Mouse (Mus musculus) intestine, embryonic 14.5 days (tissue): Measurements from ENCODE around the gene Usp1. TPM values are rescaled to one million over a fixed set of nuclear protein-coding genes. Genes with fewer than 3 reads are reported as not detected.
A peak's percentile ranks its signal among the peaks of the same experiment; 100 is the strongest.

Experiments
- ATAC-seq: fragments of 200-750 bp; cut with Nextera tagmentation; replicated peaks from 2 replicates; pipeline ENCODE4 v1.8.0; 2017; ENCODE audit warnings: low read depth, moderate number of reproducible peaks, moderate TSS enrichment, moderate library complexity; ENCODE audit not compliant: low FRiP score, low TSS enrichment
- DNase-seq: peaks from one replicate; pipeline ENCODE4 v3.0.0-alpha.2; 2018; ENCODE audit warnings: low spot score
- H3K27ac ChIP-seq: fragments of 300-500 bp; sonication (generic); 2 replicates; pipeline ENCODE4 v1.5.1; 2014; ENCODE audit warnings: low read depth, mild to moderate bottlenecking, control low read depth
- H3K27me3 ChIP-seq: fragments of 300-500 bp; sonication (generic); replicated peaks from 2 replicates; pipeline ENCODE4 v1.6.1; 2014; ENCODE audit warnings: low read length, control low read depth; ENCODE audit not compliant: control insufficient read depth, insufficient read depth
- H3K36me3 ChIP-seq: fragments of 300-500 bp; sonication (generic); 2 replicates; pipeline ENCODE4 v1.6.1; 2014; ENCODE audit warnings: low read length, control low read depth; ENCODE audit not compliant: control insufficient read depth, insufficient read depth
- H3K4me1 ChIP-seq: fragments of 300-500 bp; sonication (generic); replicated peaks from 2 replicates; pipeline ENCODE4 v1.6.1; 2014; ENCODE audit warnings: low read length, control low read depth, mixed read lengths; ENCODE audit not compliant: control insufficient read depth, insufficient read depth
- H3K4me2 ChIP-seq: fragments of 300-500 bp; sonication (generic); 2 replicates; pipeline ENCODE4 v1.6.1; 2014; ENCODE audit warnings: low read length
- H3K4me3 ChIP-seq: fragments of 300-500 bp; sonication (generic); 2 replicates; pipeline ENCODE4 v1.5.1; 2014; ENCODE audit warnings: low read depth, low read length, control low read depth, mixed read lengths
- H3K9ac ChIP-seq: fragments of 300-500 bp; sonication (generic); 2 replicates; pipeline ENCODE4 v1.6.1; 2014; ENCODE audit warnings: mild to moderate bottlenecking, low read length
- H3K9me3 ChIP-seq: fragments of 300-500 bp; sonication (generic); 2 replicates; pipeline ENCODE4 v1.6.1; 2016; ENCODE audit warnings: low read length, control low read depth; ENCODE audit not compliant: control insufficient read depth
- WGBS: fragments of 180-500 bp; shearing (Covaris S2); extraction: QIAGEN DNeasy Blood & Tissue Kit; methylation state at CpG from one replicate; pipeline ENCODE4 v1.1.7; 2014; 5-methylcytosine and 5-hydroxymethylcytosine counted together
- polyA plus RNA-seq: library from polyadenylated mRNA; unstranded; fragments of >200 nt; fragmentation: Nextera tagmentation; extraction: Ambion mirVana; gene quantifications from 2 replicates; pipeline ENCODE4 v1.2.1, GENCODE M21; 2014

Usp1 gene
- 116 and 123 TPM in 2 replicates for polyA plus RNA-seq

DNA sequence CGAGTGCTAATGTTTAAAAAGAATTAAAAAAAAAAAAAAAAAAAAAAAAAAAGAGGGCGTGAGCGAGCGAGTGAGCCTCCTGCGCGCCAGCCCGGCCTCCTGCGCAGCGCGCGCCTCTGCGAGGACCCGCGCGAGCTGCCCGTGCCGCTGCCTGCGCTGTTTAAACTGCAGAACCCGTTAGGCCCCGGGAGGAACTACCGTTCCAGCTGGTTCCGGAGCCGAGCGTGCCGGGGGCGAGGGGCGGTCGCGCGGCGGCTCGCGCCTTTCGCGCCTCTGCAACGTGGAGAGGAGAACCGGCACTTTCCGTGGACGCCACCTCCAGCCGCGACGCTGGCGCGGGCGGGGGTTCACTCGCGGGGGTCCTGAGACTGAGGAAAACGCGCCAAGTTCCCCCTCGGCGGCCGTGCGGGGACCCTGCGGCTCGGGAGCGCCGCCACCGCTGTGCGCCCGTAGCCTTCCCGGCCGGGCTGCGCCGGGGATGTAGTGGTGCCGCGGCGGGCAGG, at the start of gene Usp1:
Usp1 (plus strand) TSS at position 243 of the 503 bp plus-strand sequence.
- H3K27me3 ChIP-seq = no peaks in the 10 kb centered on the region
- H3K36me3 ChIP-seq = peaks cover 7% of the 10 kb centered on the region; the same call in 1 of the 2 replicates
- no peaks in the 10 kb centered on the region for H3K9me3 ChIP-seq
- peak; percentile 60 for ATAC-seq
- H3K27ac ChIP-seq = peak within 1 kb of the TSS; percentile 100
- WGBS = under 1% methylated on average over 67 of the region's 67 CpGs
- H3K4me3 ChIP-seq = peak within 1 kb of the TSS; percentile 93
- DNase-seq = peak; percentile 96
- H3K9ac ChIP-seq = peak within 1 kb of the TSS; percentile 95
- H3K4me1 ChIP-seq = peaks cover 11% of the 10 kb centered on the region
- peak within 1 kb of the TSS; percentile 89 for H3K4me2 ChIP-seq

DNA sequence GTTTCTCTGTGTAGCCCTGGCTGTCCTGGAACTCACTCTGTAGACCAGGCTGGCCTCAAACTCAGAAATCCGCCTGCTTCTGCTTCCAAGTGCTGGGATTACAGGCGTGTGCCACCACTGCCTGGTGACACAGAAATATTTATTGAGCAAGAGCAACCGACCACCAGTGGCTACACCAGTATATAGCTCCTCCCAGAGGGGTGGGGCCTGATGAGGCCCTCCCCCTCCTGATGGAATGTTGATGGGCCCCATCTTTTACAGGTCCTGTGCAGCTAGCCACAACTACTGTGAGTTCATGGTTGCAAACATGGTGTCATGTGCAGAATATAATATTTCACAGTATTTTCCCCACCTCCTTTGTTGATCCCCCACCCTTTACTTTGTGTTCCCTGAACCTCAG, 40.9 kb upstream of the Usp1 start:
- DNase-seq (no peak), ATAC-seq (no peak)
- 73% methylated on average over 3 of the region's 3 CpGs for WGBS
- no peak overlapping the region for H3K9ac ChIP-seq
- H3K27me3 ChIP-seq = no peaks in the 10 kb centered on the region
- no peaks in the 10 kb centered on the region for H3K36me3 ChIP-seq
- H3K27ac ChIP-seq = no peak overlapping the region
- H3K4me2 ChIP-seq = no peak overlapping the region
- H3K4me3 ChIP-seq = no peak overlapping the region
- no peaks in the 10 kb centered on the region for H3K4me1 ChIP-seq
- H3K9me3 ChIP-seq = 0 out of 2 replicates have a peak, but pooled peaks cover 2% of the 10 kb centered on the region

DNA sequence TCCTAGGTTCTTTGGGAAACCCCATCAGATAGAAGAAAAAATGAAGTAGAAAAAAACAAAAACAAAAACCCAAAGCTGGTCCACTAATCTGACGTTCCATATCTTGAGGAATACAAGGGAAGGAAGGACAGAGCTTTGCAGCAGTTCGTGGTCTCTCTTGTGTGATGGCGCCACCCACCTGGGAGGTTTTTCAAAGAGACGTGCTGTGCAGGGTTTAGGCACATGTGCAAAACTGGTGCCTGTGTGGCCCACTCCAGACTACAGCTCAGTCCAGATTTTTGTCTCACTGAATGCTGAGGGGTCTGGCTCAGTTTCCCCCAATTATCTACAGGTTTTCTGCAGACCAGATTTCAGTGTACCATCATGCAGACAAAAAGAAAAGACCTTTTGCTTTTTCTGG, 37.2 kb upstream of the Usp1 start:
- Histone ChIP-seq H3K27ac (no peak overlapping the region), H3K4me1 (no peaks in the 10 kb centered on the region), H3K27me3 (no peaks in the 10 kb centered on the region), H3K4me2 (no peak overlapping the region), H3K9ac (no peak overlapping the region), H3K4me3 (no peak overlapping the region), H3K9me3 (0 out of 2 replicates have a peak, but pooled peaks cover 2% of the 10 kb centered on the region), H3K36me3 (no peaks in the 10 kb centered on the region)
- DNase-seq (no peak), ATAC-seq (no peak)
- 84% methylated on average over 4 of the region's 4 CpGs for WGBS

GRCm38 (mm10) chr4:98887148-98887547, 36.5 kb upstream of the Usp1 start:
- H3K4me2 ChIP-seq = no peak overlapping the region
- H3K27ac ChIP-seq = no peak overlapping the region
- no peaks in the 10 kb centered on the region for H3K27me3 ChIP-seq
- H3K9ac ChIP-seq = no peak overlapping the region
- DNase-seq = peak; percentile 74
- H3K9me3 ChIP-seq = 0 out of 2 replicates have a peak, but pooled peaks cover 2% of the 10 kb centered on the region
- no peak overlapping the region for H3K4me3 ChIP-seq
- H3K4me1 ChIP-seq = no peaks in the 10 kb centered on the region
- 23% methylated on average over 10 of the region's 10 CpGs for WGBS
- no peaks in the 10 kb centered on the region for H3K36me3 ChIP-seq
- ATAC-seq = peak; percentile 77; the same call in 1 of the 2 replicates

- Histone ChIP-seq H3K9ac (no peak overlapping the region), H3K36me3 (no peaks in the 10 kb centered on the region), H3K9me3 (no peaks in the 10 kb centered on the region), H3K4me2 (no peak overlapping the region), H3K27ac (no peak overlapping the region), H3K4me1 (no peaks in the 10 kb centered on the region), H3K4me3 (no peak overlapping the region), H3K27me3 (no peaks in the 10 kb centered on the region)
- DNase-seq = no peak
- ATAC-seq = no peak
- WGBS = 88% methylated on average over 5 of the region's 5 CpGs
These were observed 13.4 kb upstream of the Usp1 start for GRCm38 (mm10) chr4:98910246-98910645.

DNA sequence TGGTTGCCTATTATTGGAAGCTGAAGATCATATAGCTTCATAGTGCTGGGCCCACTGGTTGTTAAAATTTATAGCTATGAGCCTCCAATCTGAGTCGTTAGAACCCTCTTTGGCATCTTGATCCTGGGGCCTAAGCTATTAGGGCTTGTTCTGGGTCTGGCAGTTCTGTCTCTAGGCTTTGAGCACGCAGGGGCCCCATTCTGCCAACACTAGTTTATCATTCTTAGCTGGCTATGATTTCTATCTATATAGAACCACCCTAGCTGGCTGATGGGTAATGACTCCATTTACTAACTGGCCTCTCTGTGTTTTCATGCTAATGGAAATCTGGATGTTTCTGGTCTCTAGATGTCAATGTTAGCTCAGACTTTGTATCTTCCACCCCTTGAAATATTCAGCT, 5.9 kb upstream of the Usp1 start:
- no peak overlapping the region for H3K9ac ChIP-seq
- ATAC-seq (peak; percentile 10; the same call in 1 of the 2 replicates), DNase-seq (no peak)
- no peaks in the 10 kb centered on the region for H3K9me3 ChIP-seq
- H3K36me3 ChIP-seq = no peaks in the 10 kb centered on the region
- peak overlapping the region; percentile 70 for H3K27ac ChIP-seq
- H3K4me3 ChIP-seq = no peak overlapping the region
- 63% methylated on average over 2 of the region's 2 CpGs for WGBS
- no peaks in the 10 kb centered on the region for H3K27me3 ChIP-seq
- no peaks in the 10 kb centered on the region; the same call in 1 of the 2 replicates for H3K4me1 ChIP-seq
- H3K4me2 ChIP-seq = no peak overlapping the region

DNA sequence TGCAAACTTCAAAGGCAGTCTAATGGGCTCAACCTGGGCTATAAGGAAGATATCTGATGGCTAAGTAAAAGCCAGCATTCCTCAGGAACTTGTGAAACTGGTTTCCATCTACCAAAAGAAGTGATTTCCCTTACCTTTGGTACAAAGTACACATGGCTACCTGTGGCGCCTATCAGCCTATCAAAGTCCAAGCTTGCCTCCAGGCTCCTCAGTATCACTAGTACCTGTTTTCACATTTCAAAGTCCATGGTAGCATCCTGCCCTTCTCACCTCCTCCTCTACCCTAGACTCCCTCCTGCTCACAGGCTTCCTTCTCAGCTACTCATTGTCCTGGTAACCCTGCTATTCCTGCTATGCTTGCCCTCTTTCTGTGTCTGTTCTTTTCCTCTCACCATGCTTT, 5.4 kb upstream of the Usp1 start:
- ATAC-seq (peak; percentile 63), DNase-seq (no peak)
- H3K9me3 ChIP-seq = no peaks in the 10 kb centered on the region
- H3K27ac ChIP-seq = no peak overlapping the region
- H3K36me3 ChIP-seq = no peaks in the 10 kb centered on the region
- H3K4me3 ChIP-seq = no peak overlapping the region
- no peaks in the 10 kb centered on the region; the same call in 1 of the 2 replicates for H3K4me1 ChIP-seq
- WGBS = 75% methylated on average over 1 of the region's 1 CpGs
- no peaks in the 10 kb centered on the region for H3K27me3 ChIP-seq
- H3K4me2 ChIP-seq = no peak overlapping the region
- H3K9ac ChIP-seq = no peak overlapping the region

DNA sequence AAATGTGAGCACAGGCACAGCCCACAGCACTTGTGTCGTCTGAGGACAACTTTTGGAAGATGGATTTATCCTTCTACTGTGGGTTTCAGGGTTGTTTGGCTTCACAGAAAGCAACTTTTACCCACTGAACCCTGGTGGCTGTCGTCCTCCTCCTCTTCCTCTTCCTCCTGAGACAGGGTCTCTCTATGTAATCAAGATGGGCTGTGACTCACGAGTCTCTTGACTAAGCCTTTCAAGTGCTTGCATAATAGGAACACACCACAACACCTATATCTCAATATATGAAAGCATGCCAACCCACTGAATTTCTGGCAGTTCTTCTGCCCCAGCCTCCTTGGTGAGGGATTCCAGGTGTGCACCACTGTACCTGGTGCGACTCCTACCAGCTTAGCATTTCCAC, 2.7 kb upstream of the Usp1 start:
- 91% methylated on average over 4 of the region's 4 CpGs for WGBS
- no peak for DNase-seq
- Histone ChIP-seq H3K27ac (no peak overlapping the region), H3K4me1 (peaks cover 9% of the 10 kb centered on the region), H3K36me3 (no peaks in the 10 kb centered on the region), H3K4me3 (no peak overlapping the region), H3K27me3 (no peaks in the 10 kb centered on the region), H3K9me3 (no peaks in the 10 kb centered on the region), H3K9ac (no peak overlapping the region), H3K4me2 (no peak overlapping the region)
- no peak for ATAC-seq

GRCm38 (mm10) chr4:98922061-98922642, 1.5 kb upstream of the Usp1 start:
- ATAC-seq = no peak
- H3K9ac ChIP-seq = peak overlapping the region; percentile 93
- peak overlapping the region; percentile 93 for H3K4me3 ChIP-seq
- peak overlapping the region; percentile 97 for H3K27ac ChIP-seq
- DNase-seq = no peak
- no peaks in the 10 kb centered on the region for H3K36me3 ChIP-seq
- peak overlapping the region; percentile 89 for H3K4me2 ChIP-seq
- H3K27me3 ChIP-seq = no peaks in the 10 kb centered on the region
- 13% methylated on average over 18 of the region's 18 CpGs for WGBS
- no peaks in the 10 kb centered on the region for H3K9me3 ChIP-seq
- H3K4me1 ChIP-seq = peaks cover 11% of the 10 kb centered on the region
